Mouse (Mus musculus) forebrain, embryonic 14.5 days (tissue): ENCODE data around the gene Atp1a3. TPM values are rescaled to one million over a fixed set of nuclear protein-coding genes. Genes with fewer than 3 reads are reported as not detected.
"Not testable (repeated sequence)": the region's sequence is repeated elsewhere in the genome, so short reads cannot be mapped to it uniquely, and the experiment has no call there.

Experiments
- ATAC-seq: fragments of 200-750 bp; cut with Nextera tagmentation; 2 replicates; pipeline ENCODE4 v1.8.0; 2017; ENCODE audit warnings: mild to moderate bottlenecking, moderate library complexity
- DNase-seq: peaks from one replicate; pipeline ENCODE4 v3.0.0-alpha.2; 2015; ENCODE audit warnings: low spot score
- H3K27ac ChIP-seq: fragments of 300-500 bp; sonication (generic); 2 replicates; pipeline ENCODE4 v1.5.1; 2014; ENCODE audit warnings: low read depth, mild to moderate bottlenecking, control low read depth, low read length, moderate library complexity
- H3K27me3 ChIP-seq: fragments of 300-500 bp; sonication (generic); replicated peaks from 2 replicates; pipeline ENCODE4 v1.6.1; 2014; ENCODE audit warnings: low read length, control low read depth, mixed read lengths; ENCODE audit not compliant: control insufficient read depth, insufficient read depth
- H3K36me3 ChIP-seq: fragments of 300-500 bp; sonication (generic); 2 replicates; pipeline ENCODE4 v1.6.1; 2014; ENCODE audit warnings: low read length, control low read depth; ENCODE audit not compliant: control insufficient read depth, insufficient read depth
- H3K4me1 ChIP-seq: fragments of 300-500 bp; sonication (generic); 2 replicates; pipeline ENCODE4 v1.6.1; 2014; ENCODE audit warnings: antibody characterized with exemption, low read length, control low read depth; ENCODE audit not compliant: control insufficient read depth, insufficient read depth
- H3K4me2 ChIP-seq: fragments of 300-500 bp; sonication (generic); 2 replicates; pipeline ENCODE4 v1.6.1; 2014; ENCODE audit warnings: mild to moderate bottlenecking, control low read depth, low read length
- H3K4me3 ChIP-seq: fragments of 300-500 bp; sonication (generic); 2 replicates; pipeline ENCODE4 v1.5.1; 2014; ENCODE audit warnings: low read depth, low read length, control low read depth
- H3K9ac ChIP-seq: fragments of 300-500 bp; sonication (generic); 2 replicates; pipeline ENCODE4 v1.6.1; 2014; ENCODE audit warnings: mild to moderate bottlenecking, low read length, control low read depth, moderate library complexity
- H3K9me3 ChIP-seq: fragments of 300-500 bp; sonication (generic); replicated peaks from 2 replicates; pipeline ENCODE4 v1.6.1; 2016; ENCODE audit warnings: low read length, control low read depth, mixed read lengths; ENCODE audit not compliant: control insufficient read depth
- WGBS: fragments of 180-500 bp; shearing (Covaris S2); extraction: QIAGEN DNeasy Blood & Tissue Kit; methylation state at CpG from one replicate; pipeline ENCODE4 v1.1.7; 2014; 5-methylcytosine and 5-hydroxymethylcytosine counted together
- polyA plus RNA-seq: library from polyadenylated mRNA; unstranded; fragments of >200 nt; fragmentation: Nextera tagmentation; extraction: Ambion mirVana; gene quantifications from 2 replicates; pipeline ENCODE4 v1.2.1, GENCODE M21; 2014

The Atp1a3 gene
- polyA plus RNA-seq, result 122 and 183 TPM in 2 replicates

DNA sequence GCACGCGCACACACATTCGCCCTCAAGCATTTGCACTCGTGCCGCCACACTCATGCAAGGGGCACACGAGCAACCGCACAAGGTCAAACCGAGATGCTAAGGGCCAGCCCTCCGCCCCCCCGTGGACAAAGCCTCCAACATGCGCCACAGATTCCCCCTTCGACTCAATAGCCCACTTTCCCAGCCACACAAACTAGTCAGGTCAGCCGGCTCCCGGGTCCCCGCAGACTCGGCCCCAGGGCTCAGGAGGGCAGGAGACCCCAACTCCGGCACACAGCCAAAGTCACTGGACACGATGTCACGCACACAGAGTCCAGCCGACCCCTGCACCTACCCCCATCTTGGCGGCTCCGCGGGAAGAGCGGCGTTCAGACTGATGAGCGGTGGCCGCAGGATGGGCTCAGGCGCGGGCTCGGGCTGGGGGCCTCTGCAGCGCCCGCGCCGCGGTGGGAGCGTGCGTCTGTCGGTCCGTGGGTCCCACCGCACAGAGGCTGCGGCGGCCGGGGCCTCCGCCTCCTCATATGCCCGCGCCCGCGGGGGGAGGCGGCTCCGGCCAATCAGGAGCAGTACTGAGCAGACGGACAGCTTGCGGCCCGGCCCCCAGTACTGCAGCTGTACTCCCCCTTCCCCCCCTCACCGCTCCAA lies at the start of gene Atp1a3:
TSS of gene Atp1a3 (minus strand) at position 538 of the 645 bp plus-strand sequence.
- DNase-seq (peak; percentile 89), ATAC-seq (peak; percentile 89)
- Histone ChIP-seq H3K36me3 (peaks cover 5% of the 10 kb centered on the region), H3K4me3 (peak within 1 kb of the TSS; percentile 65), H3K9me3 (no peaks in the 10 kb centered on the region), H3K27me3 (0 out of 2 replicates have a peak, but pooled peaks cover 8% of the 10 kb centered on the region), H3K27ac (peak within 1 kb of the TSS; percentile 93), H3K4me1 (peaks cover 52% of the 10 kb centered on the region), H3K4me2 (peak within 1 kb of the TSS; percentile 90), H3K9ac (peak within 1 kb of the TSS; percentile 86)
- under 1% methylated on average over 52 of the region's 54 CpGs for WGBS

DNA sequence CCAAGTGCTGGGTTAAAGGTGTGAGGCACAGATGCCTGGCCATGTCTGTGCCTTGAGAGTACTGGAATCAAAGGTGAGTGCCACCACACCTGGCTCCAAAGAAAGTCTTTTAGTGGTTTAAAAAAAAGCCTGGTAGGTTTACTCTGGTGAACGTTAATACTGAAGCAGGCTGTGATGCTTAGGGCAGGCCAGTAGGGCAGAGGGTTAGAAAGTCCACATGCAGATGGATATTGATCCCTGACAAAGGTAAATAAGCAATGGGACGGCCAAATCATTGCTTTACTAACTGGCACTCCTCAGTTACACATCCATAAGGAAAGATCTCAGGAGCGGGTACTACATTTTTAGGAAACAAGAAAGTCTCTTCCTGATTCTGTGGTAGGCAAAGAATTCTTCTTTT lies 46.8 kb upstream of the Atp1a3 start:
- 96% methylated on average over 3 of the region's 3 CpGs for WGBS
- H3K27ac ChIP-seq, result no peak overlapping the region
- no peaks in the 10 kb centered on the region for H3K4me1 ChIP-seq
- H3K27me3 ChIP-seq, result no peaks in the 10 kb centered on the region
- peaks cover 96% of the 10 kb centered on the region for H3K36me3 ChIP-seq
- no peaks in the 10 kb centered on the region for H3K9me3 ChIP-seq
- no peak for ATAC-seq
- no peak overlapping the region for H3K4me2 ChIP-seq
- H3K4me3 ChIP-seq, result no peak overlapping the region
- no peak overlapping the region for H3K9ac ChIP-seq
- no peak for DNase-seq

DNA sequence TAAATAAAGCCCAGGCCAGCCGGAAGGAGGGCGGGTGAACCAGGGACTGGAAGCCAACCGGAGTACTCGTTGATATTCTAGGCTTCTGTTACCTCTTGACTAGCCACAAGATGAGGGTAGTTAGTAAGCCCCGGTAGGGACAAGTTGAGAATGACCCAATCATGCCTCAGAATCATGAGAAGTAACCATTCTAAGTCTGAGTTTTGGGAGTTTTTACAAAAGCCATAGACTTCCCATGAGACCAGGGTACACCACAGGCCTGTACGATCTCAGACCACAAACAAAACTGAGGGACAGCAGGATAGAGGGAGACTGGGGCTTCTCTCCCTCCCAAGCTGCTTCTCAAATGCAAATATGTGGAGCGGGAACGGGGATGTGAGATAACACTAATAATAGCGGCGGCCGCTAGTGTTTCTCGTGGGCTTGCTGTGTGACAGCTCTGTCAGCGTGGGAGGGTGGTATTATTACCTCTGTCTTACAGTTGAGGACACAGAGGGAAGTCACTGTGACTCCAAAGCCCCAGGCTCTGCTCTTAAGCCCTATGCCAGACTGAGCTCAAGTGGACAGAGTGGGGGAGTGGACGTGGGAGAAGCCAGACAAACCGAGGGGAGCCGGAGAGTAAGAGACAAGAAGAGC lies 43.7 kb upstream of the Atp1a3 start:
- H3K27me3 ChIP-seq, result no peaks in the 10 kb centered on the region
- H3K4me2 ChIP-seq, result no peak overlapping the region
- H3K4me1 ChIP-seq, result no peaks in the 10 kb centered on the region
- WGBS, result 83% methylated on average over 16 of the region's 16 CpGs
- H3K9me3 ChIP-seq, result no peaks in the 10 kb centered on the region
- ATAC-seq (no peak), DNase-seq (no peak)
- no peak overlapping the region for H3K9ac ChIP-seq
- H3K36me3 ChIP-seq, result peaks cover 92% of the 10 kb centered on the region
- H3K27ac ChIP-seq, result no peak overlapping the region
- H3K4me3 ChIP-seq, result no peak overlapping the region

DNA sequence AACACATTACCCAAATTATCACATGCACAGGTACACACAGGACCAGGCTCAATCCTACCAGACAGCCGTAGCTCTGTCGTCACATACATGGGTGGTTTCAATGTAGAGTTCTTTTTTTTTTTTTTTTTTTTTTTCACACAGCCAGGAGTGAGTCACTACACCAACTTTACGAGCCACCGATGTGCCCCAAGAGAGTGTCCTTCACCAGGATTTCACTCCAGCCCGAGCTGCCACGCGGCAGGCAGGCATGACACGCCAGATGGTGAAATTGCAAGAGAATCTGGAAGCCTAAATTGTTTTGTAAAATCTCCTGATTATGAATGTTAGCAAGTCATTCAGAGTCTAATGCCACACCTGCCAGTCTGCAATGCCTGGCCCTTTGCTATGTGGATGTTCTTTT lies 41.6 kb upstream of the Atp1a3 start:
- H3K4me1 ChIP-seq, result no peaks in the 10 kb centered on the region
- no peak for ATAC-seq
- H3K9me3 ChIP-seq, result no peaks in the 10 kb centered on the region
- H3K4me2 ChIP-seq, result no peak overlapping the region
- no peak overlapping the region for H3K9ac ChIP-seq
- WGBS, result 79% methylated on average over 8 of the region's 8 CpGs
- no peak overlapping the region for H3K4me3 ChIP-seq
- H3K36me3 ChIP-seq, result peaks cover 93% of the 10 kb centered on the region
- peak; percentile 28 for DNase-seq
- no peaks in the 10 kb centered on the region for H3K27me3 ChIP-seq
- H3K27ac ChIP-seq, result no peak overlapping the region

GRCm38 (mm10) chr7:25044599-25044998 lies 38.8 kb upstream of the Atp1a3 start:
- DNase-seq, H3K4me1 ChIP-seq, ATAC-seq, H3K27ac ChIP-seq, H3K9ac ChIP-seq, H3K27me3 ChIP-seq, H3K4me3 ChIP-seq, H3K9me3 ChIP-seq, H3K4me2 ChIP-seq: not testable (repeated sequence)
- 98% methylated on average over 7 of the region's 7 CpGs for WGBS
- peaks cover 95% of the 10 kb centered on the region for H3K36me3 ChIP-seq

- Histone ChIP-seq H3K27me3 (no peaks in the 10 kb centered on the region), H3K4me3 (no peak overlapping the region), H3K4me1 (no peaks in the 10 kb centered on the region), H3K27ac (no peak overlapping the region), H3K36me3 (peaks cover 86% of the 10 kb centered on the region), H3K9me3 (no peaks in the 10 kb centered on the region), H3K9ac (no peak overlapping the region), H3K4me2 (no peak overlapping the region)
- WGBS, result 93% methylated on average over 12 of the region's 12 CpGs
- DNase-seq (no peak), ATAC-seq (no peak)
These were observed 36.2 kb upstream of the Atp1a3 start for GRCm38 (mm10) chr7:25041921-25042320.

GRCm38 (mm10) chr7:25035916-25036315 lies 30.2 kb upstream of the Atp1a3 start:
- DNase-seq (peak; percentile 87), ATAC-seq (peak; percentile 49; the same call in 1 of the 2 replicates)
- Histone ChIP-seq H3K4me3 (no peak overlapping the region), H3K9me3 (no peaks in the 10 kb centered on the region), H3K36me3 (peaks cover 74% of the 10 kb centered on the region), H3K27me3 (no peaks in the 10 kb centered on the region), H3K9ac (no peak overlapping the region), H3K4me2 (no peak overlapping the region), H3K27ac (no peak overlapping the region), H3K4me1 (no peaks in the 10 kb centered on the region)
- WGBS, result 61% methylated on average over 7 of the region's 7 CpGs

DNA sequence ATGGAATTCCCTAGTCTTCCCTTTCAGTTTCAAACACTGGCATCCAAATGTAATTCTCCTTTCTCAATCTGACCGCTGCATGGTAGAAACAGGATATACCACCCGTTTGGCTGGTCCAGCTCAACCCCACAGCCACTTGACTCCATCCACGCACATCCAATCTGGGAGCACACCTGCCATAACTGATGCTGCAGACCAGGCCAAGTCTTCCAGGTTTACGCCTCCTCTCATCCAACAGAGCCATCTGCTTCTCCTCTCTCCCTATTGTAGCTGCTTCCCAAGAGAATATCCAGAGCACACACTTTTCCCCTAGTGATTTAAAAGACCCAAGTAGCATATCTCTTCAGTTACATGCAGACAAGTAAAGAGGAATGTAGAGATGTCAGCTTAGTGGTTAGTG lies 29.0 kb upstream of the Atp1a3 start:
- no peak overlapping the region for H3K4me2 ChIP-seq
- no peak overlapping the region for H3K4me3 ChIP-seq
- H3K4me1 ChIP-seq, result no peaks in the 10 kb centered on the region
- peaks cover 63% of the 10 kb centered on the region for H3K36me3 ChIP-seq
- DNase-seq (no peak), ATAC-seq (no peak)
- WGBS, result 87% methylated on average over 4 of the region's 4 CpGs
- no peak overlapping the region for H3K27ac ChIP-seq
- no peaks in the 10 kb centered on the region for H3K9me3 ChIP-seq
- H3K27me3 ChIP-seq, result no peaks in the 10 kb centered on the region
- no peak overlapping the region for H3K9ac ChIP-seq

DNA sequence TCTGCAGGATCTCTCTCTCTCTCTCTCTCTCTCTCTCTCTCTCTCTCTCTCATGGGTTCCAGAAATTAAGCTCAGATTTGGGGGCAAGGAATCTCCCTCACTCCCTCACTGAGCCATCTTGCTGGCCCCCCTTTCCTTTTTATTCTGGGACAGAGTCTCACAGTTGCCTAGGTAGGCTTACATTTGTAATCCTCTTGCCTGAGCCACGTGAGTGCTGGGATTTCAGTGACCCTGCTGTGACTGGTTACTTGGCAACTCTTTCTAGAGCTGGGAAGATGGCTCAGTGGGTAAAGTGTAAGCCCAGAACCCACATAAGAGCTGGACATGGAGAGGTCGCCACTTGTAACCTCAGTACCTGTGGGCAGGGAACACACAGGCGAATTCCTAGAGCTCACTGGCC lies 25.8 kb upstream of the Atp1a3 start:
- no peak for ATAC-seq
- H3K4me3 ChIP-seq, result no peak overlapping the region
- WGBS, result 59% methylated on average over 3 of the region's 3 CpGs
- peaks cover 60% of the 10 kb centered on the region for H3K36me3 ChIP-seq
- H3K4me1 ChIP-seq, result no peaks in the 10 kb centered on the region
- no peak overlapping the region for H3K9ac ChIP-seq
- H3K9me3 ChIP-seq, result no peaks in the 10 kb centered on the region
- H3K27me3 ChIP-seq, result no peaks in the 10 kb centered on the region
- H3K4me2 ChIP-seq, result no peak overlapping the region
- no peak for DNase-seq
- no peak overlapping the region for H3K27ac ChIP-seq
